Mouse (Mus musculus): ENCODE results near the gene E2f3.

Gene E2f3

GRCm38 (mm10) chr13:29977358-29977757 is 8.5 kb downstream of the E2f3 start:
- no peak for DNase-seq

GRCm38 (mm10) chr13:29974066-29974465 is 11.8 kb downstream of the E2f3 start:
- DNase-seq = no peak

DNA sequence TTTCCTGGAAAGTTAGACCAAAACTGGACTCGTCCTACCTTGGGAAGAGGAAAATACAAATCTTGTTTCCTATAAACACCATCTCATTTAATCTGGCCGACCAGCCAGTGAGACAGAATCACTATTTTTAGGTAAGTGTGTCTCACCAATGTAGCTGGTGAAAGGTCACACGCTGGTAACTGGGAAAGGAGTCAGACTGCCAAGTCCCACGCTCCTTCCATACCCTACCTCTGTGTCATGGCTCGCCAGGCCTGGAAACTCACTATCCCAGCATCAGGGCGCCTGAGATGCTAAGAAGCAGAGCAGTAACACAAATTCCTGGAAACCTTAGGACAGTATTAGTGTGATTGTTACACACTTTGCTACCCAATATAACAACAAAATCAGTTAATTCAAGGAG is 12.3 kb downstream of the E2f3 start:
- no peak for DNase-seq

DNA sequence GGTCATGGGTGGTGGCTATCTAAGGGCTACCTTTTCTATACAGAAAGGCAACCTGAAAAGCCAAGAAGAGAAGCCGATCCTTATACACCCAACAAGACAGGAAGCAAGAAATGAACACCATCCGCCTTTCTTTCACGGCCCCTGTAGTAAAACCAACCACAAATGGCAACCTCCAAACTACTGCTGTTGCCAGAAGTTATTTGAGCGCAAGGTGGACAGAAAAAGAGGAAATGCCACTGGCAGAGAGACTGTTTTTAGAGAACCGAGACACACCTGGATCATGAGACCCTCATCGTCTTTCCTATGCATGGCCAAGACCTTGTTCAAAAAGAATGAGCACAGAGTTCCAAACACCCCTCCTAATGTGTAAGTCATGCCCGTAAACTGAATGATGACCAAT is 15.5 kb downstream of the E2f3 start:
- DNase-seq = no peak

- no peak for DNase-seq
Observed at GRCm38 (mm10) chr13:29968636-29969035, 17.2 kb downstream of the E2f3 start.

DNA sequence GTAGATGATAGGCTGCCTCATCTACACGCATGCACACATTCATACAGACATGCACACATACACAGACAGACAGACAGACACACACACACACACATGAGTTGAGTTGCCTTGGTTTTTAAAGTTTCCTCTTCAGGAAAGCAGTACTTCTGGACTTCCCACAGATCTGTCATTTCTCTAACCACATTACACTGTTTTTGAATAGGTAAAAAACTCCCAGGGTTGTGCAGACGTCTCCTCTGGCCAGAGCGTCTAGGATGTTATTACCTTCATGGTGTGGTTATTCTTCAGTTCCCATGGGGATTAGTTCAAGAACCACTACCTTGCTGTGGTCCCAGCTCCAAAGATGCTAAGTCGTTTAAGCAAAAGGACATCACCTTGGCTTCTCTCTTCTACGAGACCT is 18.5 kb downstream of the E2f3 start:
- DNase-seq = no peak

GRCm38 (mm10) chr13:29966966-29967365 is 18.9 kb downstream of the E2f3 start:
- no peak for DNase-seq

GRCm38 (mm10) chr13:29964087-29964486 is 21.8 kb downstream of the E2f3 start:
- DNase-seq = no peak

DNA sequence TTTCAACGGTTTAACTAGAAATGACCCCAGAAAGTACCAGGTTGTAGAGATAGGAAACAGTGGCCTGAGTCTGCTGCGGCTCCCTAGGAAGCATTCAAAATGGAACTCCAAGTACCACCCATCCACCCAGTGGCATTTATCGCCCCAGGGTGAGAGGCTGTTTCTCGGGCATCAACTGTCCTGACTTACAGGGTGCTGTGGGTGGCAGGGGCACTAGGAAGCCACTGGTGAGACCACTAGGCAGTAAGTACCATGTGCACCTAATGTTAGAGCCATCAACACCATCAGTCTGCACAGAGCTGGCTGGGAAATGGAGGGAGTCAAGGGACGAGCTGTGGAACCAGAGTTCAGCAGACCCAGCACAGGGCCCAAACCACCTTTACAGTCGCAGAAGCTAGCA is 25.4 kb downstream of the E2f3 start:
- no peak for DNase-seq

DNA sequence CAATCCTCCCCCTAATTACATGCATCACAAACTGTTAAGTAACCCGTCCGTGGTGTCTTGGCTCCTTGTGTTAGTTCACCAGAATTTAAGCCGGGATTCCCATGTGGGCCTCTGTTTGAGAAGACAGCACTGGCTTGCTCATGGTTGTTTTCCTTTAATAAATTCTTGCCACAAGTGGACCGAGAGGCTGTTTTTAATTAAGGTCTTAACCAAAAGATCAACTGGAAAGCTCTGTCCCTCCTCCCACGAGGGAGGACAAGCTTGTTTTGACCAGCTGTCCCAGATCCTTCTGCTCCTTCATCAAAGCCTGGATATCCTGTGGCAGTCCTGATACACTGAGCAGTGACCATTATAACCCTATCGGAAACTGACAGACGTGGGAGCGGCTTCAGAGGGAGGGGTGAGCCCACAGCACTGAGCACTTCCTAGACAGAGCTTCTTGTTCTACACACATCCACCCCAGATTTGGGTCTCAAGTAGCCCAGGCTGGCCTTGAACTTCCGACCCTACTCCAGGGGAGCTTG is 28.1 kb downstream of the E2f3 start:
- DNase-seq = no peak

DNA sequence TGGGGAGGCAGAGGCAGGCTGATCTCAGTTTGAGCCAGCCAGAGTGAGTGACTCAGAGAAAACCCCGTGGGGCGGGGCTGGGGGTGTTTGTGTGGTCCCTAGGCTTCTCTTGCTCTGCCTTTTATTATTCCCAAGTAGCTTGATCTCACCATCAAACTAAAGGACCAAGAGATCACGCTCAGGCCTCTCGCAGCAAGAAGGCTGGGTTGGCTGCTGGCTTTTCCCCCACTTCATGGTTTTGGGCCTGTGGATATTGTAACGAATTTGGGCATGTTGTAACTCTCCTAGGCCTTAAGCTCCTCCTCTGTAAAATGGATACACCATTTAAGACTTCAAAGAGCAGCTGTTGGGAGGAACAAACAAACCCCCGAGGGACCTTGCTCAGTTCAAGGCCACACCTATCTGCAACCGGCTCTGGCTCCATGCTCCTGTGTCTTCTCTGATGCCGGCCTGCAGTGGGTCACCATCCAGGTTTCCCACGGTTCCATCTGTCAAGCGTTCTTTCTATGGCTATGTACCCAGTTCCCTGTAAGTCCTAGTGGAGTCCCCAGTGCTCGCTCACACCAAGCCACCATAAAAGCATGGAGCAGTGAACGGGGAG is 28.9 kb downstream of the E2f3 start:
- DNase-seq = peak; percentile 26

DNA sequence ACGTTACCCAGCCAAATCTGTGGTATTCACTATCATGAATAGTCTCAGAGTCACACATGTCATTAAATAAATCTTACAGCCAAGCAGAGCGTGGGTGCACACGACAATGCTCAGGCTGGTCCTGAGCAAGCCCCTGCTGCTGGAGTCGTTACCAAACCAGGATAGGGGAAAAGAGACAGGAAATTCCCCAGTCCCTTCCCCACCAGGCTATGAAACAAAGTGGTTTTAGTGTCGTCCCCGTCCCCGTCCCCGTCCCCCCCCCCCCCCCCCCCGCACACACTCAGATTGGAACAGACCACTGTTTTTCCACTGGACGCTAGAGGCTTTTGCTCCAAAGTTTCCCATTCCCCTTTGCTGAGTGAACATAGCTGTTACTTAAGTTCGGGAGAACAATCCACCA is 30.6 kb downstream of the E2f3 start:
- no peak for DNase-seq

GRCm38 (mm10) chr13:29954741-29955140 is 31.1 kb downstream of the E2f3 start:
- no peak for DNase-seq

- DNase-seq = no peak
Observed at GRCm38 (mm10) chr13:29953417-29954045, 32.3 kb downstream of the E2f3 start.

GRCm38 (mm10) chr13:29946045-29946444 is 39.8 kb downstream of the E2f3 start:
- DNase-seq = no peak

GRCm38 (mm10) chr13:29944915-29945570 is 40.8 kb downstream of the E2f3 start:
- no peak for DNase-seq

- DNase-seq = no peak
Observed at GRCm38 (mm10) chr13:29944493-29944892, 41.4 kb downstream of the E2f3 start.

GRCm38 (mm10) chr13:29943541-29944039 is 42.3 kb downstream of the E2f3 start:
- no peak for DNase-seq

DNA sequence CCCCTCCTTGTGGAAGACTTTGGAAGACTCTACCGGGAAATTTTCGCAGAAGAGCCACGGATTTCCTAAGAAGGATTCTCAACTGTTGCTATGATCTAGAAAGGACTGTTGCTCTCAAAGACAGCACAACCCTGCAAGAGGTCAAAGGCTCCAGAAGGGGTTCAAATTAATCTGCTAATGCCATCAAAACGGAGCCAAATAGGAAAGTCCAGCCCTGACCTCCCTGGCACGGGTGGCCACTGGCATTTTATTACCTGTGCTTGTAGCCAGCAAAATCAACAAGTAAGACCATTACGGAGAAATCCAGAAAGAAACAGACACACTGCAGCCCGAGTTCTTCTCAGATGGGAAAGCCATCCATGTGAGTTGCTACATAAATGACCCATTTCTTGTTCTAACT is 45.8 kb downstream of the E2f3 start:
- DNase-seq = no peak

GRCm38 (mm10) chr13:29939399-29939798 is 46.5 kb downstream of the E2f3 start:
- no peak for DNase-seq

GRCm38 (mm10) chr13:29938776-29939175 is 47.1 kb downstream of the E2f3 start:
- DNase-seq = no peak

GRCm38 (mm10) chr13:29926168-29926567 is 59.7 kb downstream of the E2f3 start:
- no peak for DNase-seq

DNA sequence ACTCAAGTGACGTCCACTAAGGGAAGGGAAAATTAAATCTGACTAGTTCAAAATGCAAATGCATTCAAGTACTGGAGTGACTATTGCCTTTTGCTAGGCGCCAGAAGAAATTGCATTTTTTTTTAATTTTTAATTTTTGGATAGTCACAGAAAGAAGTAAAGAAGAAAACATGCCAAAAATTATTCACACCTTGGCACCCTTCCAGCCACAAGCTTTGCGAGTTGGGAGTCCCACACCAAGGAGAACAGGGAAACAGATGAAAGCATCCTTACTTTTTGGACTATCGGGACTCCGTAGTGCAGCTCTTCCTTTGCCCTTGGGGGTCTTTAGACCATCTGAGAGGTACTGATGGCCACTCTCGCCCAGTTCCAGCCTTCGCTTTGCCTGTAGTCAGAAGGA is 66.0 kb downstream of the E2f3 start:
- no peak for DNase-seq

GRCm38 (mm10) chr13:29916561-29916960 is 69.3 kb downstream of the E2f3 start:
- no peak for DNase-seq
